Mouse (Mus musculus) mammary gland, adult 2 months (tissue): ENCODE measurements around the gene Eif4e. TPM values are rescaled to one million over a fixed set of nuclear protein-coding genes. Genes with fewer than 3 reads are reported as not detected.

Experiments used
- polyA plus RNA-seq: library from polyadenylated mRNA; depleted of rRNA; stranded (reverse); fragments of >200 nt; gene quantifications from 2 replicates; pipeline ENCODE4 v1.2.3, GENCODE M21; 2012; ENCODE audit warnings: low replicate concordance; rRNA removed

The Eif4e gene
- 4.8 and 27.0 TPM in 2 replicates for polyA plus RNA-seq

DNA sequence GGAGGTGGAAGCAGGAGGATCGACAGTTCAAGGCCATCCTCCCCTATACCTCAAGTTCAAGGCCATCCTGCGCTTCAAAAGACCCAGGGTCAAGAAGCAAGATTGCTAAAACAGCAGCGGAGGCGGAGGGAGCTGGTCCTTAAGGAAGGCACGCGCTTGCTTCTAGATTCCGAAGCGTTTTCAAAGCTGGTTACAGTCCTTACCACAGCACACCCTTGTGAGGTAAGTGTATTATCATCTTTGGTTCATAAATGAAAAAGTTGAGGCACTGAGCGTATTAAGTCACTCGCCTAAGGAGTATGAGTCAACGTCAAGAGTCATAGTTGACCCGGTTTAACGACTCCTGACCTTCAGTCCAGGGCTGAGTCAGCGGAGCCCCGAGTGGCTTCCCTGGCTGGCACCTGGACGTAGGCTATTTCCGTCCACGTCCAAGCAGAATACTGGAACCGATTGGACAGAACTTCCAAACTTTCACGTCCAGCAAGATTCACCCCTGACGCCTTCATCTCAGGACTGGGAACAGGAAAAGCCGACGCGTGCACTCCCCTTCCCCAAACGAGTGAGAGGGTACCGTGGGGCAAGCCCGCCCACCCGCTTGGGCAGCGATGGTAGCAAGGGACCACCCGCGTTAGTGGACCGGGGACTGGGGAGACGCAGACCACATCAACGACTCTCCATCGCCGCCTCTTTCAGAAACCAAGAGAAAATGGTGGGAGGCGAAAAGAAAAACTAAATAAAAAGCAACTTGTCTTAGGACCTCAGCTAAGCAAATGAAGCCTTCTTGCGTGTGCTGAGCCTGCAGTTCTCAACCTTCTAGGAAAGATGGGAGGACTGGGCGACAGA, at the start of gene Eif4e:
Gene Eif4e, plus strand, starts transcription at position 107 of the 843 bp plus-strand sequence.

DNA sequence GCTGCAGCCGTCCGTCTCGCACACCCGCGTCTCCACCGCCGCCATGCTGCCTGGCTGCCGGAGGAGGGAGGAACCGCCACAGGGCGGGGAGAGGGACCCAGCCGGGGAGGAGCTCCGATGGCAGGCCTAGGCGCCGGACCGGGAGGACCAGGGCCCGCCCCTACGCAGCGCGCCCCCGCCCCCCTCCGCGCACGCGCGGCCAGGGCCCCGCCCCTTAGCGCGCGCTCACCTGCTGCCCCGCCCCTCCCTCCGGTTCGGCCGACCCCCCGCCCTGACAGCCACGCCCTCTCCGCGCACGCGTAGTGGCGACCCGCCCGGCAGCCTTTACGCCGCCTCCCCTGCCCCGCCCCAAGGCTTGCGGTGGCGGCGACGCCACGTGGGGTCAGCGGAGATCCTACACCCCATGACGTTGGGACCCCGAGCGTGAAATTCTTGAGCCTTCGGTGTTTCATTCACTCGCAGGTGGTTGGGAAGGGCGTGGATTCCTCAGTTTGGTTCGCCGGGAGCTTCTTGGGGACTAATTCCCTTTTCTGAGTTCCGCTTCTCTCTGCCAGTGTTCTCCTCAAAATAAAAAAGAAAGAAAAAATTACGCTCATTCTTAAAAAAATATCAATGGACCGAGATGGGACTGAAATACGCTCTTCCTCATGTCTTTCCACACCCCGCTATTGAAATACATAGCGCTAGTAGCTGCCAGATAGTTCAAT, 36.5 kb upstream of the Eif4e start, which contains the start of gene Metap1:
Gene Metap1, minus strand, starts transcription at position 189 of the 707 bp plus-strand sequence.

Other genes starting within 250 kb of the Eif4e start
- gene Adh6a, start 212.9 kb upstream of the Eif4e start, polyA plus RNA-seq, result 0.16 TPM in 1 of 2 replicates, not detected in the other
- 0.19 TPM in 2 replicates for gene Adh6b, start 184.4 kb upstream of the Eif4e start, polyA plus RNA-seq
- gene Adh4, start 110.7 kb upstream of the Eif4e start, polyA plus RNA-seq, result 0.36 TPM in 1 of 2 replicates, not detected in the other
- gene Adh5, start 83.1 kb upstream of the Eif4e start, polyA plus RNA-seq, result 20.3 and 35.2 TPM in 2 replicates
- 9.9 and 29.0 TPM in 2 replicates for gene Metap1, start 36.7 kb upstream of the Eif4e start, polyA plus RNA-seq
- 14.6 and 24.4 TPM in 2 replicates for gene Tspan5, start 216.0 kb downstream of the Eif4e start, polyA plus RNA-seq